Mouse (Mus musculus) ES-E14 (cell line): ENCODE results near the gene Rit1.

ENCODE experiments used
- CHD2 ChIP-seq: IDR thresholded peaks from 2 replicates; pipeline ENCODE4 v1.6.1; 2014; ENCODE audit warnings: mild to moderate bottlenecking, low read depth, low read length, inconsistent platforms
- HCFC1 ChIP-seq: IDR thresholded peaks from 2 replicates; pipeline ENCODE4 v1.6.1; 2012; ENCODE audit warnings: low read length, inconsistent platforms, borderline replicate concordance; ENCODE audit not compliant: insufficient read depth
- MAFK ChIP-seq: IDR thresholded peaks from 2 replicates; pipeline ENCODE4 v1.6.1; 2014; ENCODE audit warnings: mild to moderate bottlenecking, low read depth, low read length, inconsistent platforms; ENCODE audit not compliant: insufficient read depth
- ZC3H11A ChIP-seq: IDR thresholded peaks from 2 replicates; pipeline ENCODE4 v1.6.1; 2012; ENCODE audit warnings: low read depth, mild to moderate bottlenecking, inconsistent platforms, low read length, borderline replicate concordance
- ZNF384 ChIP-seq: IDR thresholded peaks from 2 replicates; pipeline ENCODE4 v1.6.1; 2012; ENCODE audit warnings: low read depth, low read length, inconsistent platforms

GRCm38 (mm10) chr3:88683814-88684213, 32.8 kb upstream of the Rit1 start:
- TF ChIP-seq ZC3H11A (no peak), MAFK (no peak), ZNF384 (no peak), CHD2 (no peak), HCFC1 (no peak)
